Mouse (Mus musculus) lung, postnatal 4 days (tissue): ENCODE data around the gene Gipc2.

ENCODE experiments used
- DNase-seq, 2 experiments: peaks; one replicate each; pipeline ENCODE4 v3.0.0; 2021

Gipc2 gene

DNA sequence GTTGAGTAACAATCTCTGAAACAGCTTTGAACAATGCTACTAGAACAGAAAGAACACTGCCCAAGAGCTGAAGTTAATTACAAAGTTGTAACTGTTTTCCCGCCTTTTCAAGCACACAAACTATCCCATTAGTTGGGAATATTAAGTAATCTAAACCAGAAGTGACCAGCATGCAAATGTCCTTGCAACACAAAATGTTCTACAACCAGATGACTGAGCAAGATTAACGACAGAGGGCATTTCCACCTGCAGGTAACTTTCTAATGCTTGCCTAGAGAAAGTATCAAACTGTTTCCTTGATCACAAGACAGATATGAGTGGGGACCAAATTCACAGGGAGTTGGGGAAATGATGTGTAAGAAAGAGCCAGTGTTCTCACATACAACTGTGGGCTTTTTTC, 101.9 kb downstream of the Gipc2 start:
- no peak for DNase-seq

GRCm38 (mm10) chr3:152062806-152063205, 103.2 kb downstream of the Gipc2 start:
- no peak for DNase-seq

DNA sequence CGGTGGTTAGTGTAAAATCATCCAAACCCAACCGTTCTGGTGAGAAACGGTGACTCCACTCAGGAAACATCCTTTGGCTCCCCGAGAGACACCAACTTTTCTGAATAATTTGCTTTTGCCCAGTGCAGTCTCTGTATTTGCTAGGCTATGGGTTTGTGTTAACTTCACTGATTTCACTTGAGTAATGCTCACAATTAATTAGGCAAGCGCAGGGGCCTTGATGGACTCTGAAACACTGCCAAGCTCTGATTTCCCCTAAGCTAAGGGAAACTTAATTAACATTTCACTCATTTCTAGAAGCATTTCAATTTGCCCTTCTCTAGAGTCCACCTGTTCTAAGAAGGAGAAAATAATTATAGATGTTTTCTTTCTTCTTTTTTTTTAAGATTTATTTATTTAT, 104.9 kb downstream of the Gipc2 start:
- no peak for DNase-seq

GRCm38 (mm10) chr3:152058235-152058634, 107.8 kb downstream of the Gipc2 start:
- DNase-seq, result no peak

DNA sequence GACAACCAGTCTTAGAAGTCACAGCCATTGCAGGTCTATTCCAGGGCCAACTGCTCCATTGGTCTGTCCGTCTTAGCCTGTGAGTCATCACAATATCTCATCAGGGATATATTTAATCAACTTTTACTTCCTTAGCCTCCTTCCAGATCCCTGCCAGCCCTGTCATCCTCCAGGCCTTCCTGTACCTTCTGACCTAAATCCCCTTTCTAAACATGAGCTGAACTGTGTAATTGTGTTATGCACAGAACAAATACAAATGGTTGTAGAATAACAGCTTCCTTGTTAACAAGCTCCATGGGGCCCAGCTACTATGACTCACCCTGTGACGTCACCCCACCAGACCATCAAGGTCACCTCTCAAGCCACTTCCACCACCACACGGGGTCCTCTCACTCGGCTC, 111.8 kb downstream of the Gipc2 start:
- DNase-seq, result no peak

- DNase-seq, result no peak
These were observed 114.1 kb downstream of the Gipc2 start for GRCm38 (mm10) chr3:152051959-152052358.

- no peak for DNase-seq
These were observed 118.1 kb downstream of the Gipc2 start for GRCm38 (mm10) chr3:152047914-152048313.

GRCm38 (mm10) chr3:152046895-152047294, 119.1 kb downstream of the Gipc2 start:
- DNase-seq, result no peak
